Mouse (Mus musculus) limb, embryonic 11.5 days (tissue): ENCODE measurements around the gene Sfswap. TPM values are rescaled to one million over a fixed set of nuclear protein-coding genes. Genes with fewer than 3 reads are reported as not detected.

Experiments
- ATAC-seq: fragments of 200-750 bp; cut with Nextera tagmentation; 2 replicates; pipeline ENCODE4 v1.8.0; 2017; ENCODE audit warnings: low read depth; ENCODE audit not compliant: insufficient number of reproducible peaks, low FRiP score, low TSS enrichment
- DNase-seq: peaks from one replicate; pipeline ENCODE4 v3.0.0-alpha.2; 2015; ENCODE audit warnings: low spot score
- H3K27ac ChIP-seq: fragments of 300-500 bp; sonication (generic); replicated peaks from 2 replicates; pipeline ENCODE4 v1.5.1; 2014; ENCODE audit warnings: low read depth, mild to moderate bottlenecking, low read length
- H3K27me3 ChIP-seq: fragments of 300-500 bp; sonication (generic); 2 replicates; pipeline ENCODE4 v1.6.1; 2014; ENCODE audit warnings: mild to moderate bottlenecking, low read length, mixed read lengths; ENCODE audit not compliant: control insufficient read depth, insufficient read depth
- H3K36me3 ChIP-seq: fragments of 300-500 bp; sonication (generic); 2 replicates; pipeline ENCODE4 v1.6.1; 2014; ENCODE audit warnings: mild to moderate bottlenecking, low read length, moderate library complexity, mixed read lengths; ENCODE audit not compliant: control insufficient read depth, insufficient read depth
- H3K4me1 ChIP-seq: fragments of 300-500 bp; sonication (generic); 2 replicates; pipeline ENCODE4 v1.6.1; 2014; ENCODE audit warnings: low read length, mixed read lengths; ENCODE audit not compliant: control insufficient read depth, insufficient read depth
- H3K4me2 ChIP-seq: fragments of 300-500 bp; sonication (generic); 2 replicates; pipeline ENCODE4 v1.6.1; 2014; ENCODE audit warnings: low read depth, mild to moderate bottlenecking, moderate library complexity; ENCODE audit not compliant: severe bottlenecking
- H3K4me3 ChIP-seq: fragments of 300-500 bp; sonication (generic); 2 replicates; pipeline ENCODE4 v1.5.1; 2014; ENCODE audit warnings: low read depth, low read length
- H3K9ac ChIP-seq: fragments of 300-500 bp; sonication (generic); 2 replicates; pipeline ENCODE4 v1.6.1; 2014; ENCODE audit warnings: mild to moderate bottlenecking, low read length
- H3K9me3 ChIP-seq: fragments of 300-500 bp; sonication (generic); 2 replicates; pipeline ENCODE4 v1.6.1; 2016; ENCODE audit warnings: low read length; ENCODE audit not compliant: control insufficient read depth
- WGBS: fragments of 180-500 bp; shearing (Covaris S2); extraction: QIAGEN DNeasy Blood & Tissue Kit; methylation state at CpG from one replicate; pipeline ENCODE4 v1.1.7; 2014; 5-methylcytosine and 5-hydroxymethylcytosine counted together
- polyA plus RNA-seq: library from polyadenylated mRNA; unstranded; fragments of >200 nt; fragmentation: Nextera tagmentation; extraction: Ambion mirVana; gene quantifications from 2 replicates; pipeline ENCODE4 v1.2.1, GENCODE M21; 2014

The Sfswap gene
- polyA plus RNA-seq, 1 experiment from 2014 or later = 60.7 TPM

DNA sequence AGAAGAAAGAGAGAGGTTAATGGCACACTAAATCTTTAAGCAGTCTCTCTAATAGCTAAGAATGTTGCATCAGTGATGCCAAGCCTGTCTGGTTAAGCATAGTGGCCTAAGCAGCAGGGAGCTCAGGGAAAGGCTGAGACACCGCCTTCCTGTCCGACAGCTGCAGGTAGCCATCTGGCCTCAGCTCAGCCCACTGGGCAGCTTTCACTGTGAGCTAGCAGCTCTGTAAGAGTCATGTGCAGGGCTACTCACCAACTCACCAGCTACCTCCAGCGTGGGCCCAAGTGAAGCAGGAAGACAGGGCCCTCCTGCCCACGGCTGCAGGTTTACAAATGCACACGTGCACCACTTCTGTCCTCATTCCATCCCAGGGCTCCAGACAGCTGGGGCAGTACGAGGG lies 52.6 kb downstream of the Sfswap start:
- no peaks in the 10 kb centered on the region for H3K27me3 ChIP-seq
- H3K4me1 ChIP-seq = no peaks in the 10 kb centered on the region
- no peak overlapping the region for H3K9ac ChIP-seq
- H3K9me3 ChIP-seq = no peaks in the 10 kb centered on the region
- peaks cover 37% of the 10 kb centered on the region; the same call in 1 of the 2 replicates for H3K36me3 ChIP-seq
- no peak for ATAC-seq
- no peak overlapping the region for H3K4me3 ChIP-seq
- 94% methylated on average over 6 of the region's 6 CpGs for WGBS
- DNase-seq = no peak
- no peak overlapping the region for H3K4me2 ChIP-seq
- no peak overlapping the region for H3K27ac ChIP-seq

DNA sequence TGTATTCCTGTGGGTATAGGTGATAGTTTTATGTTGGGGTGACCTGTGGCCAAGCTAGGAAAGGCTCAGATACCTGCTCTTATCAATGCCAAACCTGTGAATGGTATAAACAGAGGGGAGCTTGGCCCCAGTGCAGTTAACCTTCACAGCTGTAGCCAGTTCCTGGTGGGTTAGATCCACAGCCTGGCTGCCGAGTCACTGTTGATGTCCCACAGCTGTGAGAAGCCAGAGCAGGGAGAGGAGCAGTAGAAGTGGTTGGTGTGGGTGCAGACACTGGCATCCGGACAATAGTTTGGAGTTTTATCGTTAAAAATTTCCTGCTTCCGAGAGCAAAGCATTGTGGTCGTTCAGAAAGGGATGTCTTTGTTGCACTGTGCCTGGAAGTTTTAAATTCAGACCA lies 57.6 kb downstream of the Sfswap start:
- Histone ChIP-seq H3K27me3 (no peaks in the 10 kb centered on the region), H3K36me3 (peaks cover 26% of the 10 kb centered on the region; the same call in 1 of the 2 replicates), H3K9me3 (no peaks in the 10 kb centered on the region), H3K9ac (no peak overlapping the region), H3K27ac (no peak overlapping the region), H3K4me2 (no peak overlapping the region), H3K4me3 (no peak overlapping the region), H3K4me1 (no peaks in the 10 kb centered on the region)
- ATAC-seq (no peak), DNase-seq (no peak)
- 87% methylated on average over 5 of the region's 5 CpGs for WGBS

DNA sequence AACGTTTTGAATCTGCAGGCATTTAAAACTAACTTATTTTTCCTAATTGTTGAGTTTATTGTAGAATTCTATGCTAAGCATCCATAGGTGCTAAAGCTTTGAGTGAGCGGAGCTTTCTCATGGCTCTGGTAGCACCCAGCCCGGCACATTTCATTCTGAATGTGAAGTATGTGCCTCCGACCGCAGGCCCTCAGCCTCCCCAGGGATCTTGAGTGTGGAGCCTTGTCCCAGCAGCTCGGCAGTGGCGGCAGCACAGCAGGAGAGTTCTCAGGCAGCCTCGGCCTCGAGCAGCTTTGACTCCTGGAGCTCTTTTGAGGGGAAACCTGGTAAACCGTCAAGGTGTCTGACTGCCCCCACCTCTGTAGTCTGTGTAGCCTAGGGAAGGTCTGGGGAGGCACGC lies 58.3 kb downstream of the Sfswap start:
- Histone ChIP-seq H3K9ac (no peak overlapping the region), H3K27ac (no peak overlapping the region), H3K27me3 (no peaks in the 10 kb centered on the region), H3K36me3 (peaks cover 24% of the 10 kb centered on the region; the same call in 1 of the 2 replicates), H3K4me1 (no peaks in the 10 kb centered on the region), H3K9me3 (no peaks in the 10 kb centered on the region), H3K4me3 (no peak overlapping the region), H3K4me2 (no peak overlapping the region)
- 79% methylated on average over 11 of the region's 11 CpGs for WGBS
- no peak for DNase-seq
- ATAC-seq = no peak

DNA sequence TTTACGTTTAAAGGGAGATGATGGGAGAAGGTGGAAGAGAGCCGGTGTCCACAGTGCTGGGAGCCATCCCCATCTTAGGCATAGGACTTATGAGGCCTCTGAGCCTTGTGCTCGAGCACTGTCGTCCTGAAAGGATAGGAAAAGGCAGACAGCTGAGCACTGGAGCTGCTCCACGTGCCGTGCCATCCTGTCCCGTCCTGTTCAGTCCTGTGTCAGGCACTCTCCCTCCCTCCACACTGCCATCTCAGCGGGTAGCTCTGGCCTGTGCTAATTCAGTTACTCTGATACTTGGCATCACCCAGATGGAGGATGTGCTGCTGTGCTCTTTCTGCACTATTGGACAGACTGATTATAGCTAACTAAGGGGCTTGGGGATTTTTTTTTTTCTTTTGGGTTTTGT lies 61.3 kb downstream of the Sfswap start:
- DNase-seq (no peak), ATAC-seq (no peak)
- Histone ChIP-seq H3K4me2 (no peak overlapping the region), H3K4me1 (no peaks in the 10 kb centered on the region), H3K4me3 (no peak overlapping the region), H3K27me3 (no peaks in the 10 kb centered on the region), H3K9me3 (no peaks in the 10 kb centered on the region), H3K27ac (no peak overlapping the region), H3K9ac (no peak overlapping the region), H3K36me3 (peaks cover 25% of the 10 kb centered on the region; the same call in 1 of the 2 replicates)
- 93% methylated on average over 8 of the region's 8 CpGs for WGBS

DNA sequence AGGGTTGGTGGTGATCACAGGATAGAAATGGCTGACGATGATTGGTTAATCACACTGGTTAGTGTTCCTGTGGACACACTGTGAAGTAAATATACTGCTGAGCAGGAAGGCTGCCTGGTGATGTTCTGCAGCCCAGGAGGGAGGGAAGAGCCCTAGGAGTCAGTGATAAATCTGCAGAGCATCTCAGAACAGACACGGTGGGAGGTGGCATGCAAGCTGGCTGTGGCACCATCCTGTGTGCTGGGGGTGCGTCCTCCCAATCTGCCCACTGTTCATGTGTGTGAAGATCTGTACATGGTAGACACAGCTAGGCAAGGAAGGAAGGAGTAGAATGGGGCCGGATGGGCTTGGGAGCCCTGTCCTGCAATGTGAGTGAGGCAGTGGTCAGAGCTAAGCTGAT lies 67.6 kb downstream of the Sfswap start:
- ATAC-seq (no peak), DNase-seq (no peak)
- no peak overlapping the region for H3K4me3 ChIP-seq
- no peak overlapping the region for H3K27ac ChIP-seq
- H3K27me3 ChIP-seq = no peaks in the 10 kb centered on the region
- no peak overlapping the region for H3K4me2 ChIP-seq
- no peaks in the 10 kb centered on the region for H3K4me1 ChIP-seq
- 92% methylated on average over 4 of the region's 4 CpGs for WGBS
- no peak overlapping the region for H3K9ac ChIP-seq
- no peaks in the 10 kb centered on the region for H3K9me3 ChIP-seq
- peaks cover 32% of the 10 kb centered on the region for H3K36me3 ChIP-seq

DNA sequence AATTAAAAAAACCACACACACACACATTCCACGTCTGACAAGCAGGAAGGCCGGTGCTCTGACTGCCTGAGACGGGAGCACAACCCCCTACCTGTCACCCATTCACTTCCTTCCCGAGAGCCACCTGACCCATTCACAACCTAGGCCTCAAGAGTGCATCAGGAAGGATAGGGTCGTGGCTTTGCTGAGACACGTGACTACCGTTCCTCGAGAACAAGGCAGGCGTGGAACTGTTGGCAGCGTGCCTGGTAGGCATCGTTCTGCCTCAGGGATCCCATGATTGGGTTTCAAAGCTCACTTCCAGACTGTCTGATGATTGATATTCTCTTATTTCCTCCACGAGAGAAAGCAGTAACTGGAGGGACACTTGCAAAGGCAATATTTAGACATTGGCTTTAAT lies 77.2 kb downstream of the Sfswap start:
- WGBS = 67% methylated on average over 12 of the region's 12 CpGs
- DNase-seq = no peak
- peaks cover 12% of the 10 kb centered on the region for H3K27me3 ChIP-seq
- H3K36me3 ChIP-seq = no peaks in the 10 kb centered on the region; the same call in 1 of the 2 replicates
- H3K4me2 ChIP-seq = no peak overlapping the region
- H3K9me3 ChIP-seq = no peaks in the 10 kb centered on the region
- no peak overlapping the region for H3K4me3 ChIP-seq
- ATAC-seq = no peak
- H3K27ac ChIP-seq = no peak overlapping the region
- H3K9ac ChIP-seq = no peak overlapping the region
- no peaks in the 10 kb centered on the region for H3K4me1 ChIP-seq

DNA sequence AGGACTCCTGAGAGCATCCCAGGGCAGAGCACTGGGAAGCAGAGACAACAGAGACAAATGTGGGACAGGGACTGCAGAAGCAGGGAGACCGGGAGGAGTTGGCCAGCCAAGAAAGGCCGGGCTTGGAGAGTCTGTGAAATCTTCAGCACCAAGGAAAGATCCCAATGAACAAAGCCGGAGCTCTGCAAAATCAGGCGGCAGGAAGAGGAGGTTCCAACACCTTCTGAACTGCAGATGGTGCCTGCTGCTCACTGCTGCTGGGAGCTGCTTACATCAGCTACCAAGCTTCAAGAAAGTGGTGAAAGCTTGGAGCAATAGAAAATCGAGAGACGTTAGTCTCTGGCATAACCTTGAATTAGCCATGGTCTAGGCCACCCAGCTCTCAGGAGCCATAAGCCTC lies 79.0 kb downstream of the Sfswap start:
- H3K4me3 ChIP-seq = no peak overlapping the region
- peaks cover 1% of the 10 kb centered on the region; the same call in 1 of the 2 replicates for H3K4me1 ChIP-seq
- DNase-seq (peak; percentile 35), ATAC-seq (no peak)
- WGBS = 13% methylated on average over 6 of the region's 6 CpGs
- no peak overlapping the region for H3K9ac ChIP-seq
- H3K27me3 ChIP-seq = peaks cover 23% of the 10 kb centered on the region
- no peak overlapping the region for H3K4me2 ChIP-seq
- H3K36me3 ChIP-seq = no peaks in the 10 kb centered on the region
- no peak overlapping the region for H3K27ac ChIP-seq
- H3K9me3 ChIP-seq = no peaks in the 10 kb centered on the region

DNA sequence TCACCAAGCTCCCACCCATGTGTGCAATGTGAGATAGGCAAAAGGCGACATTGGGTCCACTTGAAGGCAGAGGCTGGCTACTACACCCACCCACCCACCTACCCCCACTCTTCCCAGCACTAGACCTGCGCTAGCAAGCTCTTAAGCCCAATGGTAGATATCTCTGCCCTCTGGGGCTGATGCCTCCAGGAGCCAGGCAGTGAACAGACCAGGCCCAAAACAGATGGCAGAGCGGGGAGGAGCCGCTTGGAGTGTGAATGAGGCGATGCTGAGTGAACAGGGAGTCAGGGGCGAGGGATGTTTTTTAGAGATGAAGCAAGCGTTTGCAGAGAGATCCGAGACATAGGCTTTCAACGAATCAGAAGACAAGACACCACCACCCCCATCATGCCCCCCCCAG lies 79.6 kb downstream of the Sfswap start:
- peaks cover 29% of the 10 kb centered on the region for H3K27me3 ChIP-seq
- no peak overlapping the region for H3K4me2 ChIP-seq
- ATAC-seq (no peak), DNase-seq (no peak)
- no peaks in the 10 kb centered on the region for H3K36me3 ChIP-seq
- WGBS = 66% methylated on average over 9 of the region's 9 CpGs
- no peak overlapping the region for H3K27ac ChIP-seq
- H3K4me3 ChIP-seq = no peak overlapping the region
- H3K9ac ChIP-seq = no peak overlapping the region
- peaks cover 5% of the 10 kb centered on the region for H3K4me1 ChIP-seq
- no peaks in the 10 kb centered on the region for H3K9me3 ChIP-seq

DNA sequence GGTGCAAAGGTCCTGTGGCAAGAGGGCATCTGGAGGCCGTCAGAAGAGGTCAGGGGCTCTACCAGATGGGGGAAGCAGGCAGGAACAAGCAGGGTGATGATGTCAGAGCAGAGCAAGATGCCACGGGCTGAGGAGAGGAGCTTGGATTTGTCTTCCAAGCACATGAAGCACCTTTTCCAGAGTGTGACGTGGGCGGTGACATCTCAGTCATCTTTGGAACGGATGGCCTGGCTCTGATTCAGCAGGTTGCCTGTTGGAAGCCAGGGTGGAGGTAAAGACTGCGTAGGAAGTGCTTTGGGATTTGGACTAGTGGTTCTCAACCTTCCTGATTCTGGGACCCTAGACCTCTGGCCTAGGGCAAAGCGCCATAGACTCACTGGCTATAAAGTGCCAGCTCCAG lies 80.0 kb downstream of the Sfswap start:
- Histone ChIP-seq H3K4me2 (no peak overlapping the region), H3K4me1 (peaks cover 9% of the 10 kb centered on the region), H3K4me3 (no peak overlapping the region), H3K9me3 (no peaks in the 10 kb centered on the region), H3K27ac (no peak overlapping the region), H3K27me3 (peaks cover 33% of the 10 kb centered on the region), H3K9ac (no peak overlapping the region), H3K36me3 (no peaks in the 10 kb centered on the region)
- 66% methylated on average over 7 of the region's 7 CpGs for WGBS
- no peak for ATAC-seq
- no peak for DNase-seq
